Mouse (Mus musculus) gastrocnemius, adult 18-20 months (tissue): ENCODE results near the gene Fyco1. TPM values are rescaled to one million over a fixed set of nuclear protein-coding genes. Genes with fewer than 3 reads are reported as not detected.
A peak's percentile ranks its signal among the peaks of the same experiment; 100 is the strongest.

Experiments used
- DNase-seq: peaks from one replicate; pipeline ENCODE4 v3.0.0; 2021; ENCODE audit warnings: low spot score
- long read RNA-seq, 2 experiments: library from polyadenylated mRNA; stranded (forward); transcript quantifications; one replicate each; pipeline ENCODE4 v2.0.0; 2021
- total RNA-seq, 2 experiments: library from RNA; stranded (reverse); gene quantifications; 2 replicates each; pipeline ENCODE4 v1.2.3; 2021

The Fyco1 gene
- total RNA-seq: 100 to 1,000 TPM; 179 to 183 TPM
- long read RNA-seq, experiment 1, full-length matches to known transcripts: 25 of 53 reads
- long read RNA-seq, experiment 1, partial matches to known transcripts: 9 of 53 reads
- long read RNA-seq, experiment 1, other reads (novel, unspliced or antisense): 19 of 53 reads
- long read RNA-seq, experiment 2, full-length matches to known transcripts: 24 of 56 reads
- long read RNA-seq, experiment 2, partial matches to known transcripts: 15 of 56 reads
- long read RNA-seq, experiment 2, other reads (novel, unspliced or antisense): 17 of 56 reads

DNA sequence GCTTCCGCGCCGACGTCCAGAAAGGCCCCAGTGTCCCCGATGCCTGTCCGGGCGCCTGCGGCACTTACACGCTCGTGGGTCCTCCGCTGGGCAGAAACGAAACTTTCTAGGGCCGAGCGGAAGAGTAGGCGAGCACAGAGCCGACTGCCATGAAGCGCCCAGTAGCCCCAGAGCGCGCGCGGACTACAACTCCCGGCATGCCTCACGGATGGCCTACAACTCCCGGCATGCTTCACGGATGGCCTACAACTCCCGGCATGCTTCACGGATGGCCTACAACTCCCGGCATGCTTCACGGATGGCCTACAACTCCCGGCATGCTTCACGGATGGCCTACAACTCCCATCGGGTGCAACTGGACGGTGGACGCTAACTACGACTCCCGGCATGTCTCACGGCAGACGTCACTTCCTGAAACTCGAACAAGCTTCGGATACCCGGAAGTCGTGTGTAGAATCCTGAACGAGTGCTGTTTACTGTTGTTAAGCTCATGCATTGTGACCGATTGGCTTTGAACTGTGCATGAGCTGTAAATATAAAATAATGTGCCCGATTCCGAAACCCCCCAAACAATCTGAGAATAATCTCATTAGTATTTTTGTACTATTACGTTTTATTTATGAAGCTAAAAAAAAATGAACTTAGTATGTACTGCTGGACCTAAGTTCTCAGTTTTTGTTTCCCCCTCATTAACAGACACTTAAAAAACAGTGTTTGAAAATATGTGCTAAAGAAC, at the start of gene Fyco1:
Gene Fyco1 (minus strand): TSS at position 187 of the 736 bp plus-strand sequence.
- DNase-seq: peak; percentile 96

GRCm38 (mm10) chr9:123872049-123872448, 20.4 kb upstream of the Fyco1 start:
- DNase-seq: no peak

DNA sequence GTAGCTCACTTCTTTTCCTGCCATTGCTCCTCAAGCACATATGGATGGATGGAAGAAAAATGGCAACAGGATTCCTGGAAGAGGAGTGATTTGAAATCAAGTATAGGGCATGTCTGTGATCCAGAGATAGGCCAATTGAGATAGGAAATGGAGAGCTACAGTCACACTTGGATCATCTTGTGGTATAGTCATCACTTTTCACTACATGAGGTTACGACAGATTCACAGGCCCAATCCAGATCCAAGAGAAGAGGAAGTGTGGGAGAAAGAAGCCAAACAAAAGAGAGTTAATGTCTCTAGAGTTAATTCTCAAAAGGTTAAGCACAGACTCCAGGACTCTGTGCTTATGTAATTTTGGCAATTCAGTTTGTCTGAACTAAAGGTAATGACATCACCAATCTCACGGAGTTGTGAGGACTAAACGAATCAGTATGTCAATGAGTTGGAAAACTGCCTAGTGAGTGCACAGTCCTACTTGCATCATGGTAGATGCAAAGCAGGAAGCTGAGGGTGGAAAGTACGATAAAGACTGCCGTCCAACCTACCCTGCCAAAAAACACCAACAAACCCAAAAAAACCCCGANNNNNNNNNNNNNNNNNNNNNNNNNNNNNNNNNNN, 17.6 kb upstream of the Fyco1 start:
- DNase-seq: no peak

DNA sequence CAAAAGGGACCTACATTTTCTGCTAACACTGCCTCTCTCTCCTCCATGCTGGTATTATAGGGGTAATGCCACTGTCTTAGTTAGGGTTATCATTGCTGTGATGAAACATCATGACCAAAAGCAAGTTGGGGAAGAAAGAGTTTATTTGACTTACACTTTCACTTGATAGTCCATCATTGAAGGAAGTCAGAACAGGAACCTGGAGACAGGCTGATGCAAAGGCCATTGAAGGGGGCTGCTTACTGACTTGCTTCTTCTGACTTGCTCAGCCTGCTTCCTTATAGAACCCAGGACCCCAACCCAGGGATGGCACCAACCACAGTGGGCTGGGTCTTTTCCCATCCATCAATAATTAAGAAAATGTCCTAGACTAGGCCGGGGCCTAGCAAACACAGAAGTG, 11.9 kb upstream of the Fyco1 start:
- DNase-seq: no peak

GRCm38 (mm10) chr9:123862895-123863616, 11.4 kb upstream of the Fyco1 start:
- DNase-seq: no peak

GRCm38 (mm10) chr9:123861929-123862328, 10.2 kb upstream of the Fyco1 start, which contains the start of gene Xcr1:
Gene Xcr1 (minus strand): TSS chr9:123862029.
- DNase-seq: no peak

GRCm38 (mm10) chr9:123856836-123857235, 5.1 kb upstream of the Fyco1 start:
- no peak for DNase-seq

DNA sequence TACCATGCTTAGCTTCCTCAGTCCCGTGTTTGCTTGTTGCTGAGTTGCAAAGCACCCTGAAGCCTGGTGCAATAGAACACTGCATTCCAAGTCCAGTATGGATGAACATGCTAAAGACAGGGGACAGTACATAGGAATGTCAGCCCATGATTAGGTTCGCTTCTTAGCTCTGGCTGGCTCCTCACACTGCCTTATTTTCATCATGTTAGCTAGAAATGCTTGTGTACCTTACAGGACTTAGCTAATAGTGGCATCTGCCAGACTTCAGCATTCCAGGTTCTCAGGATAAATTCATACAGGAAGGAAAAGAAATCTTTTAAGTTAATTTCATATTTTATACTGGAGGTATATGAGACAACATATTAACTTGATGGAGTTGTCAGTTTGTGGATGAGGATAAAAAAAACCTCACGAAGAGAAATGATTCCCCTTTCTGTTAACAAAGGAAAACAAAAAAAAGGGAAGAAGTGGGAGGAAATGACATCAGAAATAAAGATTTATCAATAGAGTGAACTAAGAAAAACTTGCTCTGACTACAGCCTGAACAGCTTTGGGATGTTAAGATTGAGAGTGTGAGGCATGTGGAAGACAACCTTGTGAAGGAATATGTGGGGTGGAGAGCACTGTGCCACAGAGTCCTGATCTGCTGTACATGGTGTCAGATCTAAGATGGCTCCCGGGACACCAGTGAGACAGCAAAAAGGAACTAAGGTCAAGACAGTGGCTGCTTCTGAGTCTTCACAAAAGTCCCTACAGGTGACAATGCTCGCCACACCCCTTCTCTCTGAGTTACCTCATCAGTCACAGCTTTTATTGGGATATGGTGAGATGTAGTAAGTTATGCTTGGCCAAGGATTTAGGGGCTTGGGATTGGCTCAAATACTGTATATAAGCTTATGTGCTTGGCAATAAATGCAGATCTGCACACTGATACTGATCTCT, 1.0 kb upstream of the Fyco1 start:
- DNase-seq: no peak

GRCm38 (mm10) chr9:123851062-123851712, 512 bp downstream of the Fyco1 start:
- peak; percentile 53 for DNase-seq

GRCm38 (mm10) chr9:123850705-123851061, 1.0 kb downstream of the Fyco1 start:
- peak; percentile 55 for DNase-seq

DNA sequence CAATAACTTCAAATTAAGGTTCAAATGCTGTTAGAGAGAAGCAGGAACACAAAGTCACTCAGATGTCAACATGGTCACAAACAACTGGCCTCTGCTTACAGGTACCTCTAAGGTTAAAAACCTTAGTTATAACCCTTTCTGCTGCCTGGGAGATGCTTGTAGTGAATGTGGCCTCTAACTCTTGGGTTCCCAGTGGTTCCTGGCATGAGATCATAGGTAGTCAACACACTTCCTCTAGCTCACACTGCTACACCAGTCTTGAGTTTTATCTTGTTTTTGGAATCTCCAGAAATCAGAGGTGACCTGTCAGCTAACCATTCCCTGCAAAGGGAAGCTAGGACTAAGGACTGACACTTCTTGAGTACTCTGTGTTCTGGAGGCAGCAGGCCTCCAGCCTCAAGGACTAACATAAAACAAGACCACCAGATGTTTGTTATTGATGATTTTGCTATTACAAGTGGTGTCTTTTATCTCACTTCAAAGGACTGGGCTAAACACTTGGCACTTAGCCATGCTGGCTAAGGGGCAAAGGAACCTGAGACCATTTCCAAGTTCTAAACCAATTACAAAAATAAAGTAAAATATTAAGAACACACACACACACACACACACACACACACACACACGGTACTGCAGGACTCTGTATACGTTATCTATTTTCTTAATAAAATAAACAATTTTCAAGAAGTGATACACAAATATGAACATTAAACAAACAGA, 1.6 kb downstream of the Fyco1 start:
- no peak for DNase-seq

DNA sequence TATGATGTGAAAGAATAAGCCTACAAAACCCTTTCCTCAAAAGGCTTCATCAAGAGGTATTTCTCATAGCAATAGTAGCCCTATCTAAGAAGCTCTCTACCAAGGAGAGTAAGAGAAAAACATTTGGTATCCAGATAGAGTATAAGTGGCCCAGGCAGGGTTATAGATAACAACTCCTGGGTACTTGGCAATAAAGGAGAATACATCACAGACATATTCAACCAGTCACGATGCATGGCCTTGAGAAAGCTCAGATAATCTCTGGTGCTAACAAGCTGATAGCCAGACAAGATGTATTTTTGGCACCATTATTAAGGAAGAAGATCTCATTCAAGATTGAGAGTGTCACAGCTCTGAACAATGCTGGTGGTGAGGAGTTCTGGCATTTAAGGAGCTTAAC, 5.2 kb downstream of the Fyco1 start:
- no peak for DNase-seq

GRCm38 (mm10) chr9:123845120-123845519, 6.6 kb downstream of the Fyco1 start:
- DNase-seq: peak; percentile 77

GRCm38 (mm10) chr9:123844468-123844867, 7.2 kb downstream of the Fyco1 start:
- no peak for DNase-seq

DNA sequence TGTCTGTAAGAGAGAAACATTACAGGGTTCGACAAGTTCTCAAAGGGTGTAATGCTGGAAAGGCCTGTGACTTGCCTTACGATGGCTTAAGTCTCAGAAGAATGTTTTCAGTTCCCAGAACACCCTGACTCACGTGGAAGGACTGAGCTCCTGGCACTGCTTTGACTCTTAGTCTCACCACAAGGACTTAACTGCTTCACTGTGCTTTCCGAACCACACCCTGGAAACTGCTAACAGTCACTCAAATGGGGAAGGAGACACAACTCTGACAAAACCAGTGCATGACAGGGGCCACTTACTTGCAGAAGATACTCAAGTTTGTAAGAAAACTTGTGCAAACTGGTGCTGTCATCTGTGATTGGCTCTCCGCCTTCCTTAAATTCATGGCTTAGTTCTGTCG, 11.5 kb downstream of the Fyco1 start:
- no peak for DNase-seq

GRCm38 (mm10) chr9:123835851-123836250, 15.8 kb downstream of the Fyco1 start:
- DNase-seq: no peak

GRCm38 (mm10) chr9:123828916-123829315, 22.8 kb downstream of the Fyco1 start:
- no peak for DNase-seq

DNA sequence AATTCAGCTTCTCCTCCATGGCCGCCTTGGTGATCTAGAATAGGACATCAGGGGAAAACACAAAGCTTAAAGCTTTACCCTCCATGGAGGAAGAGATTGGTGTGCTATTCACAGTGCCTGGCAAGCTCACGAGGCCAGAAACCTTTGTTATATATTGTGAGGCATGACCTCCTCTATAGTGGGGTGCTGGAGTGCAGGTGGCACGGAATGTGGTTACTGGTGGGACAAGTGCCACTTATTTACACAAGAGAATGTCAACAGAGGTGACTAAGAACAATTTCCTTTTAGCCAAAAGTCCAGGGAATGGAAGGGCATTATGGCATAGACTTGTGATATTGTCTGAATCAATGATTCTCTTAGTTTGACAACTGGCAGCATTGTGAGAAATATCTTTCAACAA, 25.1 kb downstream of the Fyco1 start:
- DNase-seq: no peak

GRCm38 (mm10) chr9:123818601-123819000, 33.1 kb downstream of the Fyco1 start:
- no peak for DNase-seq

GRCm38 (mm10) chr9:123815996-123816395, 35.7 kb downstream of the Fyco1 start:
- no peak for DNase-seq
